Comparison of ENCODE assay signal across 26 mouse cellular contexts in genomic region chr11:6011879-6012278, GRCm38 (mm10). TPM values are rescaled to one million over a fixed set of nuclear protein-coding genes. Genes with fewer than 3 reads are reported as not detected.
A peak's percentile ranks its signal among the peaks of the same experiment; 100 is the strongest.
DNase-seq lines count a peak whose midpoint lies in the region; ATAC-seq and TF ChIP-seq lines count a peak whose summit lies in the region.
"Had no signal": no experiment of that assay in that cellular context is flagged by ENCODE, and none has a peak within 500 bp of the region (broad histone marks: within the 10 kb centered on the region; RNA-seq: fewer than 3 reads in every experiment).

No protein-coding gene starts in this region.

- no peaks in the 10 kb centered on the region for H3K27me3 ChIP-seq in kidney, adult 2 months (replicated peaks; ENCODE audit: control insufficient read depth, insufficient read depth, low read length)
- H3K27me3 ChIP-seq in intestine, embryonic 14.5 days (replicated peaks; ENCODE audit: control insufficient read depth, insufficient read depth, low read length): no peaks in the 10 kb centered on the region
- H3K27me3 ChIP-seq in splenic B cell, adult 2 months (ENCODE audit: control insufficient read depth, insufficient read depth, low read length, poor library complexity, severe bottlenecking): 0 out of 2 replicates have a peak, but pooled peaks cover 2% of the 10 kb centered on the region
- H3K27me3 ChIP-seq: neural tube, embryonic 12.5 days; Patski had no signal

- peaks cover 3% of the 10 kb centered on the region; the same call in 1 of the 2 replicates for H3K4me1 ChIP-seq in kidney, adult 2 months (ENCODE audit: control insufficient read depth, insufficient read depth, low read length)
- no peaks in the 10 kb centered on the region for H3K4me1 ChIP-seq in lung, adult 2 months (ENCODE audit: control insufficient read depth, insufficient read depth, low read length)
- H3K4me1 ChIP-seq in intestine, embryonic 14.5 days (replicated peaks; ENCODE audit: control insufficient read depth, insufficient read depth, low read length): no peaks in the 10 kb centered on the region
- H3K4me1 ChIP-seq: embryonic facial prominence, embryonic 12.5 days; heart, embryonic 13.5 days; limb, embryonic 13.5 days; neural tube, embryonic 12.5 days had no signal

- no peak overlapping the region for H3K4me3 ChIP-seq in kidney, adult 2 months (ENCODE audit: insufficient read depth, low read depth, low read length)
- H3K4me3 ChIP-seq in lung, adult 2 months (replicated peaks; ENCODE audit: extremely low read depth, low read depth, low read length): no peak overlapping the region
- H3K4me3 ChIP-seq in intestine, embryonic 14.5 days (ENCODE audit: low read depth, low read length): no peak overlapping the region
- H3K4me3 ChIP-seq: embryonic facial prominence, embryonic 12.5 days; heart, embryonic 13.5 days; hindbrain, embryonic 13.5 days; limb, embryonic 13.5 days; neural tube, embryonic 12.5 days had no signal

- 85% methylated on average over 3 of the region's 3 CpGs for WGBS in kidney, adult 2 months
- WGBS in lung, adult 2 months: 85% methylated on average over 3 of the region's 3 CpGs
- 96% methylated on average over 3 of the region's 3 CpGs for WGBS in intestine, embryonic 14.5 days

- no peak overlapping the region for H3K4me2 ChIP-seq in intestine, embryonic 14.5 days (ENCODE audit: low read length)
- H3K4me2 ChIP-seq: embryonic facial prominence, embryonic 12.5 days; heart, embryonic 13.5 days; hindbrain, embryonic 13.5 days; limb, embryonic 13.5 days; neural tube, embryonic 12.5 days had no signal

- no peak for TF ChIP-seq POLR2A in kidney, adult 2 months (IDR thresholded peaks at IDR 0.05; ENCODE audit: low read depth, low read length)
- TF ChIP-seq POLR2A in lung, adult 2 months (IDR thresholded peaks at IDR 0.05; ENCODE audit: borderline replicate concordance, extremely low read depth, low read depth, low read length): peak; percentile 54; the same call in 1 of the 2 replicates

- no peak for TF ChIP-seq CTCF in kidney, adult 2 months (conservative IDR thresholded peaks at IDR 0.05; ENCODE audit: insufficient read depth, insufficient read length, low read depth, low read length)
- TF ChIP-seq CTCF in lung, adult 2 months (IDR thresholded peaks at IDR 0.05; ENCODE audit: insufficient read depth, low read length): no peak

- peak overlapping the region; percentile 34 for H3K27ac ChIP-seq in kidney, adult 2 months (ENCODE audit: insufficient read depth, low read depth, low read length)
- H3K27ac ChIP-seq in intestine, embryonic 14.5 days (ENCODE audit: low read depth): no peak overlapping the region
- H3K27ac ChIP-seq: embryonic facial prominence, embryonic 12.5 days; heart, embryonic 13.5 days; hindbrain, embryonic 13.5 days; limb, embryonic 13.5 days; neural tube, embryonic 12.5 days had no signal

- no peaks in the 10 kb centered on the region for H3K9me3 ChIP-seq in intestine, embryonic 14.5 days (ENCODE audit: control insufficient read depth, low read length)
- H3K9me3 ChIP-seq: embryonic facial prominence, embryonic 12.5 days; heart, embryonic 13.5 days; hindbrain, embryonic 13.5 days; limb, embryonic 13.5 days; neural tube, embryonic 12.5 days had no signal

- H3K9ac ChIP-seq in intestine, embryonic 14.5 days (ENCODE audit: low read length): no peak overlapping the region
- H3K9ac ChIP-seq: embryonic facial prominence, embryonic 12.5 days; forebrain, postnatal 0 days; heart, embryonic 13.5 days; hindbrain, embryonic 13.5 days; limb, embryonic 13.5 days; neural tube, embryonic 12.5 days had no signal

- DNase-seq in kidney, adult 2 months: no peak
- DNase-seq in kidney, adult 8-10 months: no peak
- no peak for DNase-seq in lung, adult 2 months
- no peak for DNase-seq in lung, postnatal 14 days
- DNase-seq in intestine, embryonic 14.5 days (ENCODE audit: low spot score): no peak
- peak; percentile 35 for DNase-seq in splenic B cell, adult 2 months (ENCODE audit: low read depth, low spot score)
- no peak for DNase-seq in urinary bladder, postnatal 14 days (ENCODE audit: low spot score)
- DNase-seq: adrenal gland, postnatal 36 days; cerebellum, adult 11 months; cerebellum, postnatal 25 days; forebrain, postnatal 0 days; gastrocnemius, postnatal 14 days; heart, adult 11 months; kidney, adult 11 months; kidney, postnatal 36 days; lung, adult 18-20 months; midbrain, embryonic 14.5 days; thymus, postnatal 36 days had no signal

- H3K36me3 ChIP-seq in kidney, adult 2 months (ENCODE audit: control insufficient read depth, insufficient read depth, low read length): peaks cover 4% of the 10 kb centered on the region; the same call in 1 of the 2 replicates
- H3K36me3 ChIP-seq in intestine, embryonic 14.5 days (ENCODE audit: control insufficient read depth, insufficient read depth, low read length): no peaks in the 10 kb centered on the region
- H3K36me3 ChIP-seq in splenic B cell, adult 2 months (ENCODE audit: control insufficient read depth, insufficient read depth, low read length, poor library complexity, severe bottlenecking): peaks cover 7% of the 10 kb centered on the region
- H3K36me3 ChIP-seq: embryonic facial prominence, embryonic 12.5 days; G1E; heart, embryonic 13.5 days; limb, embryonic 13.5 days; neural tube, embryonic 12.5 days had no signal

- 0 out of 2 replicates have a peak, but pooled peaks have one; percentile 23 for ATAC-seq in intestine, embryonic 14.5 days (replicated peaks; ENCODE audit: low FRiP score, low TSS enrichment, low read depth)
- no peak for ATAC-seq in inflammation-experienced regulatory T-cells, adult 6 months
- ATAC-seq: forebrain, postnatal 0 days; Patski had no signal

RNA-seq across cellular contexts. Expression of gene Camk2b, which starts 54.3 kb away (rescaled TPM):
- polyA plus RNA-seq in kidney, adult 2 months (2012; rRNA removed): 5.1 and 6.2 TPM in 2 replicates
- 13.8 and 17.8 TPM in 2 replicates for polyA plus RNA-seq in lung, adult 2 months (2012; rRNA removed)
- 2.9 and 3.4 TPM in 2 replicates for polyA plus RNA-seq in intestine, embryonic 14.5 days (2014; fragmentation: Nextera tagmentation; extraction: Ambion mirVana)
- polyA plus RNA-seq in inflammation-experienced regulatory T-cells, adult 6 months (2017; shearing (Covaris generic)): 10 to 100 TPM in 2 of 3 experiments, 1 to 10 TPM in 1; 5.3 to 16.7 (median 11.0) TPM
- polyA plus RNA-seq: G1E had no signal

RNA-seq across cellular contexts. Expression of gene Ykt6, which starts 56.4 kb away (rescaled TPM):
- 54.1 and 60.4 TPM in 2 replicates for polyA plus RNA-seq in kidney, adult 2 months (2012; rRNA removed)
- 42.8 and 70.1 TPM in 2 replicates for polyA plus RNA-seq in lung, adult 2 months (2012; rRNA removed)
- polyA plus RNA-seq in intestine, embryonic 14.5 days (2014; fragmentation: Nextera tagmentation; extraction: Ambion mirVana): 23.0 and 23.3 TPM in 2 replicates
- 10 to 100 TPM; 26.3 to 31.4 (median 27.1) TPM for polyA plus RNA-seq in inflammation-experienced regulatory T-cells, adult 6 months (2017; shearing (Covaris generic))
